Mouse (Mus musculus) hindbrain, postnatal 0 days (tissue): Measurements from ENCODE around the gene Drc3. TPM values are rescaled to one million over a fixed set of nuclear protein-coding genes. Genes with fewer than 3 reads are reported as not detected.
A peak's percentile ranks its signal among the peaks of the same experiment; 100 is the strongest.

Experiments used
- ATAC-seq: fragments of 200-750 bp; cut with Nextera tagmentation; 2 replicates; pipeline ENCODE4 v1.8.0; 2017; ENCODE audit warnings: mild to moderate bottlenecking, moderate TSS enrichment, moderate library complexity
- DNase-seq: peaks from one replicate; pipeline ENCODE4 v3.0.0-alpha.2; 2015; ENCODE audit warnings: low spot score
- H3K27ac ChIP-seq: fragments of 300-500 bp; sonication (generic); 2 replicates; pipeline ENCODE4 v1.5.1; 2014; ENCODE audit warnings: mild to moderate bottlenecking
- H3K27me3 ChIP-seq: fragments of 300-500 bp; sonication (generic); 2 replicates; pipeline ENCODE4 v1.6.1; 2014; ENCODE audit warnings: low read length, mixed read lengths; ENCODE audit not compliant: insufficient read depth
- H3K36me3 ChIP-seq: fragments of 300-500 bp; sonication (generic); 2 replicates; pipeline ENCODE4 v1.6.1; 2014; ENCODE audit warnings: low read length, mixed read lengths; ENCODE audit not compliant: insufficient read depth
- H3K4me1 ChIP-seq: fragments of 300-500 bp; sonication (generic); 2 replicates; pipeline ENCODE4 v1.6.1; 2014; ENCODE audit warnings: antibody characterized with exemption, low read length, mixed read lengths; ENCODE audit not compliant: insufficient read depth
- H3K4me2 ChIP-seq: fragments of 300-500 bp; sonication (generic); 2 replicates; pipeline ENCODE4 v1.6.1; 2014; ENCODE audit warnings: low read depth, mild to moderate bottlenecking, low read length, moderate library complexity, mixed read lengths
- H3K4me3 ChIP-seq: fragments of 300-500 bp; sonication (generic); 2 replicates; pipeline ENCODE4 v1.5.1; 2014; ENCODE audit warnings: low read length
- H3K9ac ChIP-seq: fragments of 300-500 bp; sonication (generic); replicated peaks from 2 replicates; pipeline ENCODE4 v1.6.1; 2014; ENCODE audit warnings: mild to moderate bottlenecking, low read length, moderate library complexity, mixed read lengths
- H3K9me3 ChIP-seq: fragments of 300-500 bp; sonication (generic); 2 replicates; pipeline ENCODE4 v1.6.1; 2016; ENCODE audit warnings: low read length, mixed read lengths
- CTCF ChIP-seq: IDR thresholded peaks from 2 replicates; pipeline ENCODE4 v1.5.1; 2016; ENCODE audit warnings: antibody characterized with exemption, control low read depth, low read depth
- WGBS: fragments of 180-500 bp; shearing (Covaris S2); extraction: QIAGEN DNeasy Blood & Tissue Kit; methylation state at CpG from one replicate; pipeline ENCODE4 v1.1.7; 2014; 5-methylcytosine and 5-hydroxymethylcytosine counted together
- polyA plus RNA-seq: library from polyadenylated mRNA; unstranded; fragments of >200 nt; fragmentation: Nextera tagmentation; extraction: Ambion mirVana; gene quantifications from 2 replicates; pipeline ENCODE4 v1.2.1, GENCODE M21; 2015
- total RNA-seq: library from RNA; depleted of rRNA; stranded (reverse); fragments of >200 nt; gene quantifications from 2 replicates; pipeline ENCODE4 v1.2.3, GENCODE M21; 2014; rRNA removed

Gene Drc3
- total RNA-seq = 8.4 and 12.4 TPM in 2 replicates
- polyA plus RNA-seq = 6.8 and 7.9 TPM in 2 replicates

DNA sequence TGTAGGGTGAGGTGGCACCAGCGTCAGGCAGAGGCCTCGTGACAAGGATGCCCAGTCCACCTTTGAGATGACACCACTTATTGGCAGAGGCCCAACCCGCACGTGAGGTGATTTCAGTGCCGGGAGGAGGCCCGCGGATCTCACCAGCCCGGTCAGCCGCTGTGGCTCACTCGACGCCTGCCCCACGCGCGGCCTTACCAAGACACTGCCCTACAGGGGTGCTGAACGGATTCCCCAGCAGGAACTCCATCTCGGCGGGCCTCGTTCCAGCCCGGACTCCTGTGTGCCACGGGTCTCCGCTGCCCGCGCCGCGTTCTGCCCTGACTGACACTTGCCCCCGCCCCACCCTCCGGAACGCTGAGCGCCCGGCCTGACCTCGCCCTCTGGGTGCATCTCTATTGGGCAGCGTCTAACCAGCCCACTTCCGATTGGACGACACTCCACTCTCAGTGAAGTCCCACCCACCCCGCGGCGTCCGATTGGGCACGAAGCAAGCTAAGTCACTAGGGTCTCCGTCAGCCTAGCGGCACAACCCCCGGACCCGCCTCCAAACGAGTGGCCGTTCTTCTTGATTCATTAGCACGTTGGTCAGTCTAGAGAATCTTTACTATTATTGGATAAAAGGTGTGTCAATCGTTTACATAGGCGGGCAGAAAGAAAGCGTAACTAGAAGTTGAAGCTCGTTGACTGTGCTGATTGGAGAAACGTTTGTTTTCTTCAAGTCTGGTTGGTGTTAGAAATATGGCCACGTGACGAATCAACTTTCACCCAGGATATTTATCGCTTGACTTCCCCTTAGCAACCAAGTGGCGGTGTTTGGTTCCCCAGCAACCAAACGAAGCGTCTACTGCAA, at the start of gene Drc3, which contains the start of gene Tom1l2:
Gene Drc3 (plus strand): TSS at position 771 of the 853 bp plus-strand sequence.
Gene Tom1l2 (minus strand): TSS at position 347 of the 853 bp plus-strand sequence.
- under 1% methylated on average over 57 of the region's 57 CpGs for WGBS
- ATAC-seq (peak; percentile 100), DNase-seq (peak; percentile 100)
- peak within 1 kb of the TSS; percentile 70 for H3K9ac ChIP-seq
- no peaks in the 10 kb centered on the region for H3K36me3 ChIP-seq
- H3K4me3 ChIP-seq = peak within 1 kb of the TSS; percentile 79
- no peaks in the 10 kb centered on the region for H3K27me3 ChIP-seq
- H3K27ac ChIP-seq = peak within 1 kb of the TSS; percentile 84
- H3K9me3 ChIP-seq = no peaks in the 10 kb centered on the region
- TF ChIP-seq CTCF = no peak
- peak within 1 kb of the TSS; percentile 78 for H3K4me2 ChIP-seq
- H3K4me1 ChIP-seq = peaks cover 19% of the 10 kb centered on the region

DNA sequence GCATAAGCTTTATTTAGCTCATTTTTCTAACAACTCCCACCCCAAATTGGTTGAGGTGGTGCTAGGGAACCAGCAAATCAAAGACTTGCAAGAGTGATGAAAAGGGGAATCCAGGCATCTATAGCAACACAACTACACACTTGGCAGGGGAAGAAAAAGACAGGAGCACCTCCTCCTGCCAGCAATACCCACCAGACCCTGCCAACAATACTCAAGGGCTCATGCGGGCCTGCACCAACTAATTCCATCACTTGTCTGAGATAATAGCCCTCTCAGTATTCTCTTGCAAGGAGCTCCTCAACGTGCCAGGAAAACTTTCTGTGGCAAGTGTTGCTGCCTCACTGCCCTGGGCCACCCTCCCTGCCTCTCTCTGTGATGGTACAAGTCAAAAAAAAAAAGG, 49.6 kb upstream of the Drc3 start:
- WGBS = 37% methylated on average over 2 of the region's 2 CpGs
- no peak for TF ChIP-seq CTCF
- H3K27me3 ChIP-seq = no peaks in the 10 kb centered on the region
- H3K9ac ChIP-seq = no peak overlapping the region
- H3K4me3 ChIP-seq = no peak overlapping the region
- H3K4me2 ChIP-seq = no peak overlapping the region
- peak overlapping the region; percentile 55; the same call in 1 of the 2 replicates for H3K27ac ChIP-seq
- no peaks in the 10 kb centered on the region for H3K36me3 ChIP-seq
- H3K9me3 ChIP-seq = no peaks in the 10 kb centered on the region
- H3K4me1 ChIP-seq = peaks cover 17% of the 10 kb centered on the region
- peak; percentile 81 for ATAC-seq
- DNase-seq = peak; percentile 54

DNA sequence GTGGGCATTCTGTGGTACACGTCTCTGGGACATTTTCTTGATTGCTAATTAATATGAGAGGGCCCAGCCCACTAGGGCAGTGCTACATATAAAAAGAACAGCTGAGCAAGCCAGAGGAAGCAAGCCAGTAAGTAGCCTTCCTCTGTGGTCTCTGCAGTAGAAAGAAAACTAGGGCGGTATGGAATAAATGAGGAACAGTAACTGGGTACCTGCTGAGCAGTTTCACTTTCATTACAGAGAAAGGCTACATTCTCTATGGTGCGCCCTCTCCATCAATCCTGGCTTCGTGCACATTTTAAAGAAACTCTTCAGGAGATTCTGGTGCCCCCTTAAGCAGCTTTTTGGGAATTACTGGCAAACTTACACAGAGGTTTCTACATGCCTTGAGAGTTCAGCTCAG, 47.5 kb upstream of the Drc3 start:
- ATAC-seq (no peak), DNase-seq (peak; percentile 60)
- peaks cover 21% of the 10 kb centered on the region for H3K4me1 ChIP-seq
- H3K27me3 ChIP-seq = no peaks in the 10 kb centered on the region
- 28% methylated on average over 4 of the region's 4 CpGs for WGBS
- no peak overlapping the region for H3K4me2 ChIP-seq
- no peak overlapping the region for H3K4me3 ChIP-seq
- H3K9me3 ChIP-seq = no peaks in the 10 kb centered on the region
- H3K27ac ChIP-seq = peak overlapping the region; percentile 37; the same call in 1 of the 2 replicates
- H3K36me3 ChIP-seq = no peaks in the 10 kb centered on the region
- TF ChIP-seq CTCF = no peak; the same call in 1 of the 2 replicates
- no peak overlapping the region for H3K9ac ChIP-seq

DNA sequence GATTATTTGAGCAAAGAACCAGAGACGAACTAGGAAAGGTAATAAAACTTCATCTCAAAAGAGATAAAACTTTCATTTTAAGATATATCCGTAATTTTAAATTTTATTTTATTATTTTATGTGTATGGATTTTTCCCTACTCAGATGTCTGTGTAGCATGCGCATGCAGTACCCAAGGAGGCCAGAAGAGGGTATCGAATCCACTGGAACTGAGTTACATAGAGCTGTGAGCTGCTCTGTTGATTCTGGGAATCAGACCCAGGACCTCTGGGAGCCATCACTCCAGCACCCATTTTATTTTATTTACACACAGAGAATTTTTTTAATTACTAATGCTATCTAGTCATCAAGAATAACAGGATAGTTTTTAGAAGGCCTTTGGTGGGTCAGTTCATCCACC, 46.3 kb upstream of the Drc3 start:
- TF ChIP-seq CTCF = peak; percentile 68
- 71% methylated on average over 4 of the region's 4 CpGs for WGBS

DNA sequence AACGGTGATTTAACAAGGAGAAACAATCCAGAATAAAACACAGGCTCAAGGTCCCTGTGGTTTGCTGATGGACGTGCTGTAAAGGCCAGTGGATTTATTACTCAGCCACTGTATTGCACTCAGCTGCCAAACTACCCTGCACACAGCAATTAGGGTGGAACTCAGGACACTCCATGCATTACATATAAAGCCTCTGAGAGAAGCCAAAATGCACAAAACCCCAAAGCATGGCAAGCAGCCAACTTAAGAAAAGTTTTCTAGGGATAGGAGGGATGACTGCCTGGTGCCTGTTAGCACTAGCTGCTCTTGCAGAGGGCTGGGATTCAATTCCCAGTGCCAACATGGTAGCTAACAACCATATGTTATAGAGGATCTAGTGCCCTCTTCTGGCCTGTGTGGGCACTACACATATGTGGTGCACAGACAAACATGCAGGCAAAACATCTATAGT, 45.7 kb upstream of the Drc3 start:
- no peak overlapping the region for H3K9ac ChIP-seq
- no peaks in the 10 kb centered on the region for H3K27me3 ChIP-seq
- 61% methylated on average over 2 of the region's 2 CpGs for WGBS
- peaks cover 23% of the 10 kb centered on the region for H3K4me1 ChIP-seq
- no peaks in the 10 kb centered on the region for H3K36me3 ChIP-seq
- no peaks in the 10 kb centered on the region for H3K9me3 ChIP-seq
- DNase-seq (no peak), ATAC-seq (no peak)
- H3K27ac ChIP-seq = no peak overlapping the region
- TF ChIP-seq CTCF = peak; percentile 45
- H3K4me3 ChIP-seq = no peak overlapping the region
- no peak overlapping the region for H3K4me2 ChIP-seq

More for the DNA sequence above, 46.3 kb upstream of the Drc3 start:
- peak; percentile 69 for DNase-seq
- no peak overlapping the region for H3K9ac ChIP-seq
- H3K27ac ChIP-seq = no peak overlapping the region
- peaks cover 23% of the 10 kb centered on the region for H3K4me1 ChIP-seq
- H3K4me2 ChIP-seq = no peak overlapping the region
- no peaks in the 10 kb centered on the region for H3K27me3 ChIP-seq
- H3K36me3 ChIP-seq = no peaks in the 10 kb centered on the region
- no peak overlapping the region for H3K4me3 ChIP-seq
- H3K9me3 ChIP-seq = no peaks in the 10 kb centered on the region
- no peak for ATAC-seq

DNA sequence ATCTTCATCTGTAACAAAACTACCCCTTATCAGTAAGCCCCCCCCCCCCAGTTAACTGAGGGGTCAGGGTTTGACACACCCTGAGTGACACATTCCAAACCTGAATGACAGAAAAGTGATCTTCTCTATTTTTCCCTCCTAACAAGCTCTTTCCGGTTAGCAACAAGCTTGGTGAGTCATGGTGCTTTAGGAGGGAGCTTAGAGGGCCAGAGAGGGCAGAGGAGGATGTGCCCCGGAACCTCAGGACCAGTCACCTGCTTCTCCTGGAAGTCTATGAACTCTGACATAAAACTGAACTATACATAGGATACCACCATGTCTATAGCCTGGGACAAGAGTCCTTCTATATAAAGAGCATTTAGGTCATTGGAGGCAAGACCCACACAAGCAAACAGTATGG, 45.1 kb upstream of the Drc3 start:
- Histone ChIP-seq H3K27ac (no peak overlapping the region), H3K27me3 (no peaks in the 10 kb centered on the region), H3K4me3 (no peak overlapping the region), H3K4me2 (no peak overlapping the region), H3K9me3 (no peaks in the 10 kb centered on the region), H3K4me1 (peaks cover 27% of the 10 kb centered on the region), H3K36me3 (no peaks in the 10 kb centered on the region), H3K9ac (no peak overlapping the region)
- no peak for ATAC-seq
- WGBS = 68% methylated on average over 2 of the region's 2 CpGs
- DNase-seq = no peak
- TF ChIP-seq CTCF = no peak
